Mouse (Mus musculus) lung, postnatal 36 days (tissue): ENCODE measurements around the gene Axl.
A peak's percentile ranks its signal among the peaks of the same experiment; 100 is the strongest.
"Not testable (repeated sequence)": the region's sequence is repeated elsewhere in the genome, so short reads cannot be mapped to it uniquely, and the experiment has no call there.

Experiments used
- DNase-seq: peaks from one replicate; pipeline ENCODE4 v3.0.0; 2022; ENCODE audit warnings: mixed read lengths

Axl gene

DNA sequence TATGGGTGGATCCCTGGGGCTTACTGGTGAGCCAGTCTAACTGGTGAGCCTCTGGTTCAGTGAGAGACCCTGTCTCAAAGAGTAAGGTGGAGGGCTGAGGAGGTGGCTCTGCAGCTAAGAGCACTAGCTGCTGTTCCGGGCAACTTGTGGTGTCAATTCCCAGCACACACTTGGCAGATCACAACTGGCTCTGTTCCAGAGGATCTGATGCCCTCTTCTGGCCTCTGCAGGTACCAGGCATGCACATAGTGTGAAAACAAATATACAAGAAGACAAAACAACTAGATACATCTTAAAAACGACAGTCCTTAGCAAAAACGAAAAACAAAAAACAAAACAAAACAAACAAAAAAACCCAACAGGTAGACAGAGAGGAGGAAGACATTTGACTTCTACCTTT lies 5.2 kb upstream of the Axl start:
- DNase-seq: peak; percentile 69

DNA sequence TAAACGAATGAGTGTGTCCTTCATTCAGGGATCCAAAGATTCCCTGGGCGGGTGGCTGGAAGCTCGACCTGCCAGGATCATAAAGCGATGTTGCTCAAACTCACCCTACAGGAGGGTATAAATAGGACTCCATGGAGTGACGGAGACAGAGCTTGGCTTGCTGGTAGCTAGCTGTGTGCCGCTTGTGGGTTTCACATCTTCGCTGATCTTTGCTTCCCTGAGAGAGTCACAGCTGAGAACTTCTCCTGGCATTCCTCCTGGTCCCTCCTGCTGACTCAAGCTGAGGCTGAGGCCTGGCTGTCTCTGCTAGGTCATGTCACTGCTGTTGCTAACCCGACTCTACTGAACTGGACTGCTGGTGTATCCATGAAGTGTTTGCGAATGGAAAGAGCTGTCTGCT lies 4.5 kb upstream of the Axl start:
- DNase-seq: not testable (repeated sequence)

DNA sequence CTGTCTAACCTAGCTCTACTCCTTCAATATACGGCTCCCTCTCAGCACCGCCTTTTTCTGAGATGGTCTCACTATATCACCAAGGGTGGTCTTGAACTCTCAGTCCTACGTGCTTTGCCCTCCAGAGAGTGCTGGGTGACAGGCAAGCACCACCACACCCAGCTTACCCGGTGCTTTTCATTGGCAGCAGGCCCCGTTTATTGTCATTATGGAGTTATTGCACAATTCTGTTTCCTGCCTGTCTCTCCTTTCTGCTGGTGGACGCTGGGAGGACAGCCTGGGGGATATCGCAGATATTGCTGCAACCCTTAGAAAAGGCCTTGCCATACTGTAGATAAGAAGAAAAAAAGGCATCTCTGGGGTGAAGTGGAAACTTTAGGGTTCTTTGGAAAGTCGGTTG lies 2.1 kb upstream of the Axl start:
- peak; percentile 60 for DNase-seq

DNA sequence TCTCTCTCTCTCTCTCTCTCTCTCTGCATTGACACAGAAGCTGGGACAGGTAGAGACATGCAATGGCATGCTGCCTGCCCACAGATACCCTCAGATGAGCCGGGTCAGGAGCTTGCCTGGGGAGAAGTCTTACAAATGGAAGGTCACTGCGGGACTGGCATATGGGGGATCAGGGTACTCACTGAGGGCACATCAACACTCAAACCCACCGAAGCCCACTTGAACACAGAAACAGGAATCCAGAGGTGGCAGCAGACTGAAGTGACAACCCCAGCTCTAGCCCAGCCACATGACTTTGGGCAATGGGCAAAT lies 580 bp upstream of the Axl start:
- no peak for DNase-seq

DNA sequence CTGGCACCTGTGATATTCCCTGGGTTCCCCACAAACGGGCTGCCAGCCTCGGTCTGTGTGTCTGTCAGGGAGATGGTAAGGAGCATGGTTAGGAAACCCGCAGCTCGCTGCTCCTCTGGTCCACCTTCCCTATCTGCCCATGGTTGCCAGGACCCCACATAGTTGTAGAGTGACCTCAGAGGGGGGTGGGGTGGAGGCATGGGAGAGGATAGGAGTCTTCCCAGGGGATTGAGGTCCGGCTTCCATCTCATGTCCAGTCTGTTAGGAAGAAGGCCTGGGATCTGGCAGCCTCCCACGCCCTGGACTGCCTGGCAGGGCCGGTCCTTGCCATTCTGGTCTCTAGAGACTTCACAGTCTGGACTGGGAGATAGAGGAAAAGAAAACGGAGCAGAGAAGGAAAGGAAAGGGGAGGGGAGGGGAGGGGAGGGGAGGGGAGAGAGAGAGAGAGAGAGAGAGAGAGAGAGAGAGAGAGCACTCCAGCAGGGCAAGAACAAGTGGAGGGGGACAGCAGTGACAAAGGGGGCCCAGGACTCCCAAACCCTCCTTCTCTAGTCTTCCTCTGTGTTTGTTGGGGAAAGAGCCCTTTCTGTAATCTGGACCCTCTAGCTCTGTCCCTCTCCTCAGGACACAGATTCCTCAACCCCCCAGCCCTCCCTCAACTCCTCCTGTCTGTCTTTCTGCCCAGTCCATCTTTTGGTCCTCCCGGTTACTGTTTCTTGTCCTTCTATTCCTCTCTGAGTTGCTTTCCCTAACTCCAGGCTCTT lies 867 bp downstream of the Axl start:
- peak; percentile 28 for DNase-seq

DNA sequence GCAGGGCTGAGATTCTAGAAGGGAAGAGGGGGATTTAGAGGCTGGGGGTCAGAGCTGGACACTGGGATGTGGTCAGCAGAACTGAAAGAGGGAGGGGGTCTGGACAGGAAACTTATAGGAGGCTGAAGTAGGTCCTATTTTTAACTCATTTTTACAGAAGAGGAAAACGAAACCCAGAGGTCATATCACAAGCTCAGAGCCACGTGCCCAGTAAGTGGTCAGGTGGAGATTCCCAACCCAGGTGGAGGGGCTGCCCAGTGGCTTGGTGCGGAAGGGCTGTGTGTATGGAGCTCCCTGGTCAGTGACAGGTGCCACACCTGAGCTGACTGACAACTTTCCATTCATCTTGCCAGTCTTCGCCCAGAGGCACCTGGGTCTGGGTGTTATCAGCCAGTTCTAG lies 1.5 kb downstream of the Axl start:
- no peak for DNase-seq

DNA sequence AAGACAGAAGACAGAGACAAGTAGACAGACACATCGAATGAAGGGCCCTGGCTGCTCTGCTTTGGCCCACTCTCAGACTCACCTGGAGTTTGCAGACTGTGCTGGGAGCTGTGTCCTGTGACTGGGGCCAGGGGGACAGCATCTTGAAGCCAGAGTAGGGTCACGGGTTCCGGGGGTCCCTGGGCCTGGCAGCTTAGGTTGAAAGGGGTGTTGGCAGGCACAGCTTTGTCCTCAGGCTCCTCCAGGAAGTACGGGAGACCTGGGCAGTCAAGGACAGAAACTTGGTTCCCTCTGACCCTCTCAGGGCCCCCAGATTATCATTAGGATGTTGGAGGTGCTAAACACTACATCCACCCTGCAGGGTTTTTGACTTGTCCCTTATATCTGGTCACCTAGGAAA lies 2.8 kb downstream of the Axl start:
- DNase-seq: no peak

DNA sequence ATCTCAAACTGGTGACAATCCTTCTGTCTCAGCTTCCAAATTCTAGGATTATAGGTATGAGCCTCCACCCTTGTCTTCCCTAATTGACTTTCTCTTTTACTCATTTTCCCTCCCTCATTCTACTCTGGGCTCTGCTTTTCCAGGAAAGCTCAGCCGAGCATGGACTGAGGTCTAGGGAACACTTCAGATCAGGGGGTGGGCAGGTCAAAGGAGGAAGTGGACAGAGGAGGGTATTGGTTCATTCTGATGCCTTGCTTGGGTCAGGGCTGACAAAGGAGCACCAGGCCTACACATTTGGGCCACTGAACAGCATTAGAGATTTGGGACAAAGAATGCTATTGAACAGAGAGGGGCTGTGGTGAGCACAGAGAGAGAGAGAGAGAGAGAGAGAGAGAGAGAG lies 3.7 kb downstream of the Axl start:
- no peak for DNase-seq

DNA sequence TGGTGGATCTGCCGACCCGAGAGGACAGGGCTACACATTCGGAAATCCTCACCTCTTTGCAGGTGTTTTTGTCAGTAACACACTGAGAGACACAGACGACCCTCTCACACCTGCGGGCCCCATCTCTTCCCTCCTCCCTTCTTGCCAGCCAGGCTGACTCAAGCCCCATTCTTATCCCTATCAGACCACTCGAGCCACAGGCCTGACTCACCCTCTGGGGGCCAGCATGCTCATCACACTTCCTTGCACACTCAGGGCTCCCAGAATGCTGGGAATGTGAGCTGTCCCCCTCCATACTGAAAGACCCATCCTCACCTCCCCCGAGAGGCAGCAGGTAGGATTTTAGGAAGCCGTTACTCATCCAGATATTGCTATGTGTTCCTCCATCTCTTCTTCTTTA lies 4.8 kb downstream of the Axl start:
- DNase-seq: no peak

DNA sequence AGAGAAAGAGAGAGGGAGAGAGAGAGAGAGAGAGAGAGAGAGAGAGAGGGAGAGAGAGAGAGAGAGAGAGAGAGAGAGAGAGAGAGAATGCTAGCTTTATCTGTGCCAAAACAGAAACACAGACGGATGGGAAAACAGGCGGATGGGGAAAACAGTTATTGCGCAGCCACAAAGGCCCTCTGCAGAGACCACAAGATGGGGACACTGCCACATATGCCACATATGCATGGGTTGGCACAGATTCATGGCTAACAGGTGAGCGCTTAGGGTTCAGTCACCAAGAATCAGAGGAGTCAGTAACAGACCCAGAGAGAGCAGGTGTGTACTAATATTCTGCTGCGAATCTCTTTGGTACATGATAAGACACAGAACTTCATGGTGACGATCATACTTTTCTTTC lies 5.8 kb downstream of the Axl start:
- peak; percentile 26 for DNase-seq

DNA sequence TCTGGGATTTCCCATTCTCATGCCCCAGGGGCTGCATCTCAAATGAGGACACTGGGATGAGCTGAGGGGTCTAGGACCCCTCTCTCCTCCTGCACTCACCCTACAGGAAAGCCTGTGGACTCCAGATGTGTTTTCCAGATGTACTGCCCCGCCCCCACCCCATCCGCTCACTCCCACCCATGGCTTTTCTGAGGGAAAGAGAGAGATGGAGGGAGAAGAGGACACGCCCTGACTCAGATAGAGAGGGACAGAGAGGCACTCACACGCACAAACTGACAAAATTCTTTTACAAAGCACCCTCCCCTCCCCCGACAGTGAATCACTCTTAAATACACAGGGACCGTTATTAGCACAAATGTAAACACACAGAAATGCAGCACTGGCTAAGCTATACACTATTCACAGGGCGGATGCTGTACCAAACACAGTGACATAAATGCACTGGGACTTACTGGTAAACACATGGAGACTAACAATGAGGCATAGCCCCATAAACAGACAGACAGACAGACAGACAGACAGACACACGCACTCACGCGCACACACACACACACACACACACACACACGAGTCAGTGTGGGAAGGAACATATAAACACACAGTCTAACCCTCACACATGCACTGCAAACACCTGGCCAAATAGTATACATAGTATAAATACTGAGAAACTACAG lies 6.4 kb downstream of the Axl start:
- DNase-seq: peak; percentile 43

DNA sequence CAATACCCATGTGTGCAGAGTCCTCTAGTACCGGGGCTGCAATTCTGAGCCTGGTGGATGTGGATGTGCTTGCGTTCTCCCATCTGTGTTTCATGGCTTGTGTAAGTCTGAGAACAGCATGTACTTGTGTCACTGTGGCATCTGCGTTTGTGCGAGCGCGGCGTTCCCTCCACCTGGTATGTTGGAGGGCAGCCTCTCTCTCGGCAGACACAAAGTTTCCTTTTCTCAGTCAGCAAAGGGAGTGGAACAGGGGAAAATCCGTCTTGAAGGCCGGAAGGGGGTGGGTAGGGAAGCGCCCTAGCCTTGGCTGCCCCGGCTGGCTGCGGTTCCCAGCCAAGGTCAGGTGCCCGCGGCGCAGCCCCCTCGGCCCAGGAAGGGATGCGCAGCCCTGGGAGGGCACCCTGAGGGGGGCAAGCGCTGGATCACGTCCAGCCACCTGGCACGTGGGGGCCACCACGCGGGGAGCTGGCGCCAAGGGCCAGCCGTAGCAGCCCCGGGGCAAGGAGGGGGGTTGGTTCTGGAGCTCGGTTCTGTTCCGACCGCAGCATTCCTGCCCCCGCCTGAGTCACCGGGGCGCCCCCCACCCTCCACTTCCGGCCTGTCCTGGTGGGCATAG lies 7.1 kb downstream of the Axl start:
- DNase-seq: peak; percentile 39

DNA sequence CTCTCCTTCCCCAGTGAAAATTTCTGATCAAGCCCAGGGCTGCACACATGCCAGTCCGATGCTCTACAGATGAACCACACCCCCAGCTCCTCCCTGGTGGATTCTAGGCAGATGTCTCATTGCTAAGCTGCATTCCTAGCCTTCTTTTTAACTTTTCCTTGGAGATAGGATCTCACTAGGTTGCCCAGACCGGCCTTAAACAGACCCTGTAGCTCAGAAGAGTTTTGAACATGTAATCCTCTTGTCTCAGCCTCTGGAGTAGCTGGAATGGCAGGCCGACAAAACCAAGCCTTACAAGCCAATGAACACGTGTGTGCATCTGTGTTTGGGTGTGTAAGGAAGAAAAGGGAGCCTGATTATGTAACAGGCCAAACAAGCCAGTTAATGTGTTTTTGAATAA lies 7.8 kb downstream of the Axl start:
- DNase-seq: peak; percentile 17

DNA sequence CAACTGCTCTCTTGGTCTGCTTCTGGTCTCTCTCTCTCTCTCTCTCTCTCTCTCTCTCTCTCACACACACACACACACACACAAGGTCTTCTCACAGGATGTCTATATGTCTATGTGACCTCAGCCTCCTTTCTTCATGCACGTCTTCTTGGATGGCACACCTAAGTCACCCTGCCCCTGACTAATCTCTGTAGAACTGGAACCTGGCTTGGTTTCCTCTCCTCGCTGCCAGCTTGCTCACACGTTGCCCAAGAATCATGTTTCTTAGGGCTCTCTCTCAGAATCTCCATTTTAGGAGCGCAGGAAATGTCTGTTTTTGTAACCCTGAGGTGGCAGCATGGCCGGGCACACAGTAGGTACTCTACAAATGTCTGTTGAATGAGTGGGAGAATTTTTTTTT lies 8.5 kb downstream of the Axl start:
- no peak for DNase-seq

DNA sequence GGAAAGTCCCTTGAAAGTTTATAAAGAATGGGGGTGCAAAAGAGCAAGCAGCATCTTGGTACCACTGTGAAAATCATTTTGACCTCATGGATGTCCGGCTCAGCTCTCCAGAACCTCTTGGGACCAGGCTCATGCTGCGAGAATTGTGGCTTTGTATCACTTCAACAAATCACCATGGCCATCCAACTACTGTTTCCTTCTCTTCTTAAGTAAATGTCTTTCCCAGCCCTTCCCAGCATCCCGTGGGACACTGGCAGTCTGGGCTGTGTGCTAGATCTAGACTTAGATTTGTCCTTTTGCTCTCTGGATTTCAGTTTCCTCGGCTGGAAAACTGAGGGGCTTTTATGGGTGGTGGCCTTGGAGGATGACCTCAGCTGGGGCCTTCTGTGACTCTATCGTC lies 20.3 kb downstream of the Axl start:
- DNase-seq: no peak

DNA sequence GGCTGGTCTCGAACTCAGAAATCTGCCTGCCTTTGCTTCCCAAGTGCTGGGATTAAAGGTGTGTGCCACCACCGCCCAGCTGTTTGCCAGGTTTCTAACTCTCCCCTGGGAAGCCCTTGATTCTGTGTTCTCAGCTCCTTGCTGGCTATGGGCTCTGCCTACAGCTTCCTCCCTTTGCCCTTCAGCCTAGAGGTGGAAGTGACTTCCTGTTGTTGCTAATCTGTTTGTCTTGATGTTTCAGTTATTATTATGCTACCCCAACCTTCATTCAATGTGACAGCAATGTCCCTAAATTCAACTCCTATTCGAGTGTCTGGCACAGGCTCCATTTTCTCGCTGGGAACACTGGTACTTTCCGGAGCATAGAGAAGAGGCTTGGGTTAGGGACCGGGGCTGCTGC lies 22.4 kb downstream of the Axl start:
- DNase-seq: peak; percentile 41

DNA sequence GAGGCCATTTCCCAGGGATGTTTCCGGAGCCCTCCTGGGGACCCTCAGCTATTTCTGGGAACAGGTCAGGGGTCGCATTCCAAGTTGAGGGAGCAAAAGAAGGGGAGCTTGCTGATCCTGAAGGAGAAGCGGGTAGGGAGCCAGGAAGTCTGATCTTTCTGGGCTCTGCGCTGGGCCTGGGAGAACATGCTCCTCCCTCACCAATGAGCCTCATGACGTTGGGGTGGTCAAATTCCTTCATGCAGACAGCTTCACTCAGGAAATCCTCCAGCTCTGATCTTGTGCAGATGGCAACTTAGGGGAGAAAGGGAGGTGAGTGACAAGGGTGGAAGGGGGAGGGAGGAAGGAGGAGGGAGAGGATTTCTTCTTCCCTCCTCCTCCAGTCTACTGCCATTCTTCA lies 24.3 kb downstream of the Axl start:
- peak; percentile 33 for DNase-seq

DNA sequence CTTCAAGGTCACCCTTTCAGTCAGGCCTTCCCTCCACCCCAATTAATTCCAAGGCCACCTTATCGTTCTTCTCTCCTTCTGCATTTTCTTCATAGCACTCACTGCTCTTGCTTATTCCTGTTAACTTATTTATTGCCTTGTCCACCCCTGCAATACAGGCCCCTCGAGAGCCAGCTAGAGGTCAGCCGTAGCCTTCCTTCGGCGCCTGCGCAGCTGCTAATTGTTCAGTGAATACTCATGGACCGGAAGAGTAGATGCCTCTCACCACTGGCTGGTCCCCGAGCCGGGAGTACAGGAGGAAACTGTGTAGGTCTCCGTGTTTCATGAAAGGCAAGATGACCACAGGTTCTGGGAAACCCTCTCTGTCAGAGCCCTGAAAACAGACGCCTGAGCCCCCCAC lies 24.8 kb downstream of the Axl start:
- DNase-seq: no peak

DNA sequence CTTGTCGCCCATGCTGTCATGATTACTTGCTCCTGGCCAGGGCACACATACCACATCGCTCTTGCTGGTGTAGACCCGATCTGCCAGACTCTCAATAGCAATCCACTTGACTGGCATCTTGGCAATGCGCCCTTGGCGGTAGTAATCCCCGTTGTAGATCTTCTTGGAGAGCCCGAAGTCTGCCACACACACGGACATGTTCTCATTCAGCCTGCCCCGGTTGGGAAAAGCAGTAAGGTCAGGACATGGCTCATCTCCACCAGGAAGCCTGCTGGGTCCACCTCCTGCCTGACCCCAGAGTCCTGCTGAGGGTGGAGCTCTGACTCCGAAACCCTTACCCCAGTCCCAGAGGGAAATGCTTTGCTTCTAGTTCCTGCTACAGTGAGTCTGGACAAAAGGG lies 27.2 kb downstream of the Axl start:
- peak; percentile 63 for DNase-seq

DNA sequence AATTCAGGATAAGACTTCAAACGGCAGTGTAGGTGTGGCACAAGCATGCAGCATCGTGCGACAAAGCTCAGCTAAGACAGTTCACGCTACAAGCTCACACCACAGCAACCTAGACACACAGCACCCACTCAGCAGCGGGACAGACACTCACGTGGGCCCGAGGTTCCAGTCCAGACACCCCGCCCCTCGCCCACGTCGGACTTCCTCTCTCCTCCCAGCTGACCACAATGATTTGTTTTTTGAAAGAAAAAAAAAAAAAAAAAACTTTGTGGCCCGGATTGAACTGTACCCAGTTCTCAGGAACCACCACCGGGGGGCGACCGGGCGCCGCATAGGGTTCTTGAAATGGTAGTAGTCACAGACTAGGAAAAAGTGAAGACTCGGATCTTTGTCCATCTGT lies 32.5 kb downstream of the Axl start:
- peak; percentile 98 for DNase-seq

DNA sequence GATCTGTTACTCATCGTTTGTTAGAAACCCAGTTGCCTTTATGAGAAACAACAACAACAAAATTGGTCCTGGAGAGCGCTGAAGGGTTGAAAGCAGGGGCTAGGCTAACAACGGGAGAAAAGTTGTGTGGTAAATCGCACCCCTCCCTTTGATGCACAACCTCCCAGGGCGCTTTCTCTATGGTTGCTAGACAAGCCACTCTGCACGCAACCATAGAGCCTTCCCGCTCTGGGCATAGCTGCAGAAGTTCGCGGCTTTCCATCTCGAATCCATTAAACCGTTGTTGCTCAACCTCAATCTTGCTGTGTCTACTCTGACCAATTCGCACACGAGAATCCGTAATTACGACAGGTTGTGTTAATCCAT lies 33.1 kb downstream of the Axl start:
- peak; percentile 70 for DNase-seq

DNA sequence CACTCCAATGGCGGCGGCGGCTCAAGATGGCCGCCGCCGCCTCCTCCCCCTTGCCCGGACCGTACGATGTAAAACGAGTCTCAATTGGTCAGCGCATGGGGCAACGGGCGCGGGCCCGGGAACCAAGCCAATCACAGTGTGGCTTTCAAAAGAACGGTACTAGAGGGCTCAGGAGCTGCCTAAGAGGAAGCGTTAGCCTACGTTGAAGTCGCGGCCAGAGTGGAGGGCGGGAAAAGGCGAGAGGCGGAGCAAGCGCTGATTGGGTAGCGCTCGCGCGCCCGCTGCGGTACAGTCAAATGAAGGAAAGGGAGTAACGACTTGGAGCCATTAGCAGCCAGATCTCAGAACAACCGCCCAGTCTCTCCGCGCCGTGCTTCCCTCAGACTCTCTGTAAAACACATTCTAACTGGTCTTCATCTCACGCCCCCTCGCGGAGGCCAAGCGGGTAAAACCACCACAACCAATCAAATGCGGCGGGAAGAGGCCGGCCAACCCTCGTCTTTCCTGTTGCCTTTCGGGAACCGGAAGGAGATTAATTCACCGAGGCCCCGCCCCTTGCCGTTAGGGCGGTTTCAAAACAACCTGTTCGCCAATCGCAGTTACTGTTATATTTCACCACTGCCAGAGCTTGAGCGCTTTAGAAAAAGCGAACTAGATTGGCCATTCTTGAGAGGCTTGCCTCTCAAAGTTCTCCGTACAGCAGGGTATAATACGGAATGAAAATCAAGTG lies 33.6 kb downstream of the Axl start, which contains the start of gene Hnrnpul1:
Gene Hnrnpul1 (minus strand): TSS at position 20 of the 730 bp plus-strand sequence.
- peak; percentile 99 for DNase-seq

DNA sequence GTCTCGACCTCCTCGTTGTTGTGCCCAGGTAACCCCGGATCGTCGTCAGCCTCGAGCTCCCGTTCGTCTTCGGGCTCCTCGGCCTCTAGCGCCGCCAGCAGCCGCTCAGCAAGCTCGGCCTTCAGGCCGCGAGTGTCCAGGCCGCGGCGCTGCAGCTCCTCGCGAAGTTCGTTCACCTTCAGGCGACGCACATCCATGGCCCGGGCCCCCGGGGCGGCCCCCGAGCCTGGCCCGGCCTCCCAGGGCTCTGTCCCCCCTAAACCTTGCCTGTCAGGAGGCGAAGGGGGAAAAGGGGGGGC lies 34.1 kb downstream of the Axl start:
- DNase-seq: no peak
